Mouse (Mus musculus) CH12.LX (cell line): ENCODE measurements around the gene Ttc14. TPM values are rescaled to one million over a fixed set of nuclear protein-coding genes. Genes with fewer than 3 reads are reported as not detected.

Source experiments
- DNase-seq: peaks from one replicate; pipeline ENCODE4 v3.0.0-alpha.2; 2013; ENCODE audit errors: extremely low read depth
- H3K27ac ChIP-seq: 2 replicates; pipeline ENCODE4 v1.5.1; 2012; ENCODE audit warnings: low read depth, mild to moderate bottlenecking, control low read depth, moderate library complexity; ENCODE audit not compliant: insufficient read depth
- H3K27me3 ChIP-seq: replicated peaks from 2 replicates; pipeline ENCODE3; 2012; ENCODE audit warnings: inconsistent platforms
- H3K36me3 ChIP-seq, 2 experiments: replicated peaks in 1 of 2; 2 replicates each; pipeline versions ENCODE3 to v1.6.1; 2012; ENCODE audit warnings: inconsistent platforms in 1 of 2, low read length in 1 of 2, mild to moderate bottlenecking in 1 of 2, mixed read lengths in 1 of 2, moderate library complexity in 1 of 2; ENCODE audit not compliant: control insufficient read depth in 1 of 2, insufficient read depth in 1 of 2
- H3K4me1 ChIP-seq, 2 experiments: 2 replicates each; pipeline ENCODE4 v1.6.1; 2012; ENCODE audit warnings: inconsistent platforms in 1 of 2, moderate library complexity in 1 of 2; ENCODE audit not compliant: insufficient read depth in 2 of 2, control insufficient read depth in 1 of 2
- H3K4me2 ChIP-seq: 2 replicates; pipeline ENCODE4 v1.6.1; 2012; ENCODE audit warnings: low read depth, mild to moderate bottlenecking, control low read depth; ENCODE audit not compliant: poor library complexity, insufficient read depth, severe bottlenecking
- H3K4me3 ChIP-seq, 3 experiments: fragments of 150-350 bp in 1 of 3; sonication (generic) in 1 of 3; replicated peaks in 1 of 3; 2 replicates each; pipeline versions ENCODE3 to v1.5.1; 2011 to 2012; ENCODE audit warnings: low read depth in 2 of 3, low read length in 2 of 3, mild to moderate bottlenecking in 2 of 3, moderate library complexity in 2 of 3, control low read depth in 1 of 3, improper control_type of control experiment in 1 of 3, inconsistent platforms in 1 of 3, mixed read lengths in 1 of 3; ENCODE audit not compliant: poor library complexity in 1 of 3
- H3K79me2 ChIP-seq: replicated peaks from 2 replicates; pipeline ENCODE4 v1.6.1; 2012; ENCODE audit warnings: mild to moderate bottlenecking, moderate library complexity; ENCODE audit not compliant: control insufficient read depth, poor library complexity, insufficient read depth, severe bottlenecking; ENCODE audit errors: extremely low read depth
- H3K9ac ChIP-seq: 2 replicates; pipeline ENCODE4 v1.6.1; 2012; ENCODE audit warnings: low read depth, mild to moderate bottlenecking, control low read depth, moderate library complexity; ENCODE audit not compliant: insufficient read depth
- H3K9me3 ChIP-seq: replicated peaks from 2 replicates; pipeline ENCODE3; 2012; ENCODE audit warnings: low read length, inconsistent platforms, mixed read lengths
- CHD1 ChIP-seq: IDR thresholded peaks from 2 replicates; pipeline ENCODE4 v1.6.1; 2012; ENCODE audit warnings: low read depth, low read length, improper control_type of control experiment, inconsistent platforms
- CTCF ChIP-seq, 2 experiments: IDR thresholded peaks in 1 of 2; conservative IDR thresholded peaks in 1 of 2; 2 replicates each; pipeline ENCODE4 v1.5.1; 2011 to 2012; ENCODE audit warnings: low read depth in 2 of 2, low read length in 2 of 2, improper control_type of control experiment in 1 of 2, inconsistent platforms in 1 of 2, mild to moderate bottlenecking in 1 of 2, moderate library complexity in 1 of 2
- JUN ChIP-seq: IDR thresholded peaks from 2 replicates; pipeline ENCODE4 v1.6.1; 2011; ENCODE audit warnings: low read depth, mild to moderate bottlenecking, low read length, improper control_type of control experiment, moderate library complexity; ENCODE audit not compliant: insufficient read depth
- JUND ChIP-seq: conservative IDR thresholded peaks from 2 replicates; pipeline ENCODE4 v1.6.1; 2011; ENCODE audit warnings: low read depth, low read length, improper control_type of control experiment
- MAZ ChIP-seq: IDR thresholded peaks from 2 replicates; pipeline ENCODE4 v1.6.1; 2012; ENCODE audit warnings: low read depth, mild to moderate bottlenecking, inconsistent platforms, low read length, improper control_type of control experiment, moderate library complexity
- MYC ChIP-seq: IDR thresholded peaks from 2 replicates; pipeline ENCODE4 v1.6.1; 2011; ENCODE audit warnings: low read depth, mild to moderate bottlenecking, improper control_type of control experiment, low read length
- POLR2AphosphoS2 ChIP-seq: IDR thresholded peaks from 2 replicates; pipeline ENCODE4 v1.6.1; 2011; ENCODE audit warnings: low read depth, low read length, improper control_type of control experiment
- RAD21 ChIP-seq: IDR thresholded peaks from 2 replicates; pipeline ENCODE4 v1.6.1; 2011; ENCODE audit warnings: low read depth, mild to moderate bottlenecking, low read length, improper control_type of control experiment, moderate library complexity
- TBP ChIP-seq: conservative IDR thresholded peaks from 2 replicates; pipeline ENCODE4 v1.6.1; 2011; ENCODE audit warnings: low read depth, low read length, improper control_type of control experiment
- USF1 ChIP-seq: IDR thresholded peaks from 2 replicates; pipeline ENCODE4 v1.6.1; 2014; ENCODE audit warnings: low read depth, mild to moderate bottlenecking, inconsistent platforms, low read length, improper control_type of control experiment
- USF2 ChIP-seq: conservative IDR thresholded peaks from 2 replicates; pipeline ENCODE4 v1.6.1; 2011; ENCODE audit warnings: low read depth, low read length, improper control_type of control experiment
- ZC3H11A ChIP-seq: IDR thresholded peaks from 2 replicates; pipeline ENCODE4 v1.6.1; 2012; ENCODE audit warnings: low read depth, mild to moderate bottlenecking, inconsistent platforms, low read length, improper control_type of control experiment
- dilution Hi-C: fragments of 300-500 bp; cut with MboI; formaldehyde crosslinking; loops from 2 replicates; pipeline ENCODE4 v1.14.3; 2020; ENCODE audit warnings: low sequenced_read_pairs; ENCODE audit not compliant: extremely low pct_unique_long_range_greater_than_20kb, extremely low pct_ligation_motif_present
- in situ Hi-C: fragments of 300-500 bp; cut with MboI; formaldehyde crosslinking; loops from 3 replicates; pipeline ENCODE4 v1.14.3; 2019; ENCODE audit warnings: low sequenced_read_pairs, low pct_ligation_motif_present, low pct_unique_long_range_greater_than_20kb, mixed read lengths
- polyA plus RNA-seq: library from polyadenylated mRNA; unstranded; fragments of >175 nt; gene quantifications from 2 replicates; pipeline ENCODE4 v1.2.1, GENCODE M21; 2012; ENCODE audit warnings: low read depth; ENCODE audit not compliant: insufficient read length
- total RNA-seq, 2 experiments: library from RNA; depleted of rRNA; stranded (reverse); fragments of 300-350 nt in 1 of 2; fragments of >200 nt in 1 of 2; gene quantifications; 2 replicates each; pipeline ENCODE4 v1.2.3; 2012 to 2014

Gene Ttc14
- total and polyA plus RNA-seq, 3 experiments = 21.5 to 38.2 (median 30.5) TPM

- in situ Hi-C loops = no loop called here
- peaks cover 0 to 6% of the 10 kb centered on the region in 2 experiments; a peak in 2 of 4 replicates for H3K4me1 ChIP-seq
- DNase-seq = no peak
These were observed 53.4 kb downstream of the Ttc14 start for GRCm38 (mm10) chr3:33853062-33853461.

GRCm38 (mm10) chr3:33858939-33859338, 59.3 kb downstream of the Ttc14 start:
- Histone ChIP-seq H3K9ac (no peak overlapping the region), H3K4me2 (no peak overlapping the region), H3K4me1 (no peaks in the 10 kb centered on the region), H3K9me3 (no peaks in the 10 kb centered on the region), H3K4me3 (no peak overlapping the region), H3K36me3 (no peaks in the 10 kb centered on the region), H3K27ac (no peak overlapping the region), H3K27me3 (no peaks in the 10 kb centered on the region), H3K79me2 (no peaks in the 10 kb centered on the region)
- dilution Hi-C loops (no loop called here), in situ Hi-C loops (no loop called here)
- DNase-seq = no peak
- TF ChIP-seq JUND = no peak
- no peak for TF ChIP-seq MYC
- no peak for TF ChIP-seq CTCF (conservative IDR thresholded peaks at IDR 0.05 in 1 of 2, IDR thresholded peaks at IDR 0.05 in 1 of 2; ENCODE audit: low read depth in 2 of 2, low read length in 2 of 2)
- no peak for TF ChIP-seq TBP
- TF ChIP-seq CHD1 = no peak
- no peak for TF ChIP-seq USF2
- TF ChIP-seq ZC3H11A = no peak

More at GRCm38 (mm10) chr3:33853062-33853461, 53.4 kb downstream of the Ttc14 start:
- dilution Hi-C loops = no loop called here
- no peak overlapping the region for H3K4me3 ChIP-seq
- H3K27ac ChIP-seq = no peak overlapping the region
- no peak overlapping the region for H3K4me2 ChIP-seq
- no peaks in the 10 kb centered on the region for H3K79me2 ChIP-seq
- H3K9me3 ChIP-seq = no peaks in the 10 kb centered on the region
- peak in 1 of 2 experiments; percentile 35; a peak in 2 of 4 replicates for TF ChIP-seq CTCF (conservative IDR thresholded peaks at IDR 0.05 in 1 of 2, IDR thresholded peaks at IDR 0.05 in 1 of 2; ENCODE audit: low read depth in 2 of 2, low read length in 2 of 2)
- no peak for TF ChIP-seq JUN
- TF ChIP-seq RAD21 = peak; percentile 32
- TF ChIP-seq, all 38 proteins: peak for 2
- Histone ChIP-seq H3K27me3 (no peaks in the 10 kb centered on the region), H3K36me3 (no peaks in the 10 kb centered on the region), H3K9ac (no peak overlapping the region)

DNA sequence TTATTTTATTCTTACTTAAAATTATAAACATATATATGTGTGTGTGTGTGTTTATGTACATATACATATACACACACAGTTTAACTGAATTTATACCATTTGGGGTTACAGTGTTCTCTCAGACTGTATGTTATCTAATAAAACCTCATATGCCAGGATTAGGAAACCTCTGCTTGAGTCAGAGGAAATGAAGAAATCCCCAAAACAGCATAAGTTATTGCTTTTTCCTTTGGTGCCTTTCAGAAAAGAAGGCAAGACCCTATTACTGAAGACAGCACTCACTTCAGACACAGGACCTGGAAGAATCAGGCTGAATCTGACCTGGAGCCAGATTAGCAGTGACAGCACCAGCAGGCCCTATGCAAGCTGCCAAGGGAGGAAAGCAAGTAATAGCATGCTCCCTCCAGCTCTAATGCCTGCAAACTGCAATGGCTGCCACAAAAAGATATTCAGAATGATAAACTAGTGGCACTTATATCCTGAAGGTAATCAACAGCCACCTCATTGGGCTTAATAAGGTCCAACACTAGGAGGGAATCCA, 64.4 kb downstream of the Ttc14 start:
- H3K4me2 ChIP-seq = no peak overlapping the region
- H3K27me3 ChIP-seq = no peaks in the 10 kb centered on the region
- in situ Hi-C loops (no loop called here), dilution Hi-C loops (no loop called here)
- H3K79me2 ChIP-seq = no peaks in the 10 kb centered on the region
- H3K4me3 ChIP-seq = no peak overlapping the region
- DNase-seq = no peak
- H3K9ac ChIP-seq = no peak overlapping the region
- no peak for TF ChIP-seq USF1
- no peak for TF ChIP-seq POLR2AphosphoS2
- no peak for TF ChIP-seq MYC
- TF ChIP-seq MAZ = no peak
- no peak for TF ChIP-seq JUN
- no peak for TF ChIP-seq ZC3H11A
- no peaks in the 10 kb centered on the region for H3K36me3 ChIP-seq
- no peak overlapping the region for H3K27ac ChIP-seq
- H3K9me3 ChIP-seq = no peaks in the 10 kb centered on the region
- H3K4me1 ChIP-seq = no peaks in the 10 kb centered on the region

Other genes starting within 250 kb of the Ttc14 start
- 0.17 and 0.25 TPM in 2 replicates for gene Ccdc39, start 44.5 kb downstream of the Ttc14 start, total RNA-seq (2012; rRNA removed)
- 0.51 and 0.77 TPM in 2 replicates for gene Ccdc39, start 44.5 kb downstream of the Ttc14 start, total RNA-seq (2014; rRNA removed)
- gene Ccdc39, start 44.5 kb downstream of the Ttc14 start, polyA plus RNA-seq = 5.6 and 6.9 TPM in 2 replicates
- 83.5 and 83.9 TPM in 2 replicates for gene Fxr1, start 220.1 kb downstream of the Ttc14 start, total RNA-seq (2012; rRNA removed)
- gene Fxr1, start 220.1 kb downstream of the Ttc14 start, total RNA-seq (2014; rRNA removed) = 120 and 130 TPM in 2 replicates
- gene Fxr1, start 220.1 kb downstream of the Ttc14 start, polyA plus RNA-seq = 119 and 131 TPM in 2 replicates